Mouse (Mus musculus) C2C12 (cell line): ENCODE results near the gene Adrb1. TPM values are rescaled to one million over a fixed set of nuclear protein-coding genes. Genes with fewer than 3 reads are reported as not detected.

Source experiments
- H3K27me3 ChIP-seq: one replicate; pipeline ENCODE4 v1.6.1; 2011; ENCODE audit not compliant: control insufficient read depth, insufficient read depth, insufficient read length
- H3K36me3 ChIP-seq: one replicate; pipeline ENCODE4 v1.6.1; 2011; ENCODE audit not compliant: control insufficient read depth, insufficient read depth
- H3K4me3 ChIP-seq: one replicate; pipeline ENCODE4 v1.5.1; 2011; ENCODE audit warnings: mild to moderate bottlenecking, control low read depth; ENCODE audit not compliant: poor library complexity, insufficient read depth, severe bottlenecking
- H3K79me2 ChIP-seq: one replicate; pipeline ENCODE4 v1.6.1; 2011; ENCODE audit not compliant: control insufficient read depth, insufficient read depth
- H3K79me3 ChIP-seq: one replicate; pipeline ENCODE4 v1.6.1; 2011; ENCODE audit warnings: low read depth, control low read depth
- H3ac ChIP-seq: one replicate; pipeline ENCODE3; 2011; ENCODE audit warnings: low read depth; ENCODE audit not compliant: control insufficient read depth, insufficient read length
- CEBPB ChIP-seq: IDR thresholded peaks from one replicate; pipeline ENCODE4 v1.6.1; 2011; ENCODE audit warnings: low read depth, mild to moderate bottlenecking, control low read depth, moderate library complexity
- CTCF ChIP-seq: IDR thresholded peaks from one replicate; pipeline ENCODE4 v1.5.1; 2011; ENCODE audit not compliant: control insufficient read depth, insufficient read depth, insufficient read length
- FOSL1 ChIP-seq: IDR thresholded peaks from one replicate; pipeline ENCODE4 v1.8.0; 2011; ENCODE audit warnings: mild to moderate bottlenecking, low read length; ENCODE audit not compliant: poor library complexity, insufficient read depth, severe bottlenecking
- MAX ChIP-seq: IDR thresholded peaks from one replicate; pipeline ENCODE4 v1.6.1; 2011; ENCODE audit warnings: mild to moderate bottlenecking, control low read depth
- MYOD1 ChIP-seq: IDR thresholded peaks from one replicate; pipeline ENCODE4 v1.6.1; 2011; ENCODE audit warnings: low read depth; ENCODE audit not compliant: control insufficient read depth, insufficient read length
- MYOG ChIP-seq: IDR thresholded peaks from one replicate; pipeline ENCODE4 v1.6.1; 2011; ENCODE audit not compliant: control insufficient read depth, insufficient read length; ENCODE audit errors: extremely low read depth
- USF1 ChIP-seq: IDR thresholded peaks from one replicate; pipeline ENCODE4 v1.6.1; 2011; ENCODE audit warnings: low read depth, mild to moderate bottlenecking, control low read depth, moderate library complexity
- polyA plus RNA-seq: library from polyadenylated mRNA; unstranded; fragments of >200 nt; fragmentation: generic; extraction: Trizol; gene quantifications from one replicate; pipeline ENCODE4 v1.2.1, GENCODE M21; 2012; ENCODE audit warnings: missing spikeins

Adrb1 gene
- polyA plus RNA-seq, 1 experiment: 0.13 TPM

GRCm38 (mm10) chr19:56722291-56722707 is 300 bp downstream of the Adrb1 start:
- Histone ChIP-seq H3K79me2 (no peaks in the 10 kb centered on the region), H3K4me3 (no peak overlapping the region), H3K36me3 (no peaks in the 10 kb centered on the region), H3K27me3 (peaks cover 23% of the 10 kb centered on the region), H3K79me3 (no peaks in the 10 kb centered on the region), H3ac (no peak overlapping the region)
- TF ChIP-seq USF1 (no peak), MAX (no peak), MYOG (no peak), CTCF (no peak), CEBPB (no peak), MYOD1 (no peak), FOSL1 (no peak)

- H3K79me3 ChIP-seq: no peaks in the 10 kb centered on the region
- H3K4me3 ChIP-seq: no peak overlapping the region
- TF ChIP-seq FOSL1 (no peak), MYOD1 (no peak), CEBPB (no peak), USF1 (no peak), MAX (no peak), MYOG (no peak), CTCF (no peak)
- H3ac ChIP-seq: no peak overlapping the region
- no peaks in the 10 kb centered on the region for H3K36me3 ChIP-seq
- H3K27me3 ChIP-seq: peaks cover 23% of the 10 kb centered on the region
- no peaks in the 10 kb centered on the region for H3K79me2 ChIP-seq
Observed at GRCm38 (mm10) chr19:56722711-56723330, 822 bp downstream of the Adrb1 start.

GRCm38 (mm10) chr19:56723331-56724125 is 1.5 kb downstream of the Adrb1 start:
- no peak overlapping the region for H3K4me3 ChIP-seq
- TF ChIP-seq MYOD1: no peak
- TF ChIP-seq MAX: no peak
- TF ChIP-seq MYOG: no peak
- no peak for TF ChIP-seq CEBPB
- no peak for TF ChIP-seq CTCF
- TF ChIP-seq FOSL1: no peak
- no peak for TF ChIP-seq USF1
- peak overlapping the region; percentile 26 for H3ac ChIP-seq
- H3K27me3 ChIP-seq: peaks cover 23% of the 10 kb centered on the region
- H3K79me2 ChIP-seq: no peaks in the 10 kb centered on the region
- H3K36me3 ChIP-seq: no peaks in the 10 kb centered on the region
- H3K79me3 ChIP-seq: no peaks in the 10 kb centered on the region

GRCm38 (mm10) chr19:56724126-56724597 is 2.2 kb downstream of the Adrb1 start:
- H3K27me3 ChIP-seq: peaks cover 23% of the 10 kb centered on the region
- no peaks in the 10 kb centered on the region for H3K79me2 ChIP-seq
- H3K4me3 ChIP-seq: no peak overlapping the region
- no peaks in the 10 kb centered on the region for H3K79me3 ChIP-seq
- H3K36me3 ChIP-seq: no peaks in the 10 kb centered on the region
- no peak for TF ChIP-seq MAX
- TF ChIP-seq MYOD1: no peak
- TF ChIP-seq MYOG: no peak
- no peak for TF ChIP-seq USF1
- TF ChIP-seq CEBPB: no peak
- H3ac ChIP-seq: no peak overlapping the region

GRCm38 (mm10) chr19:56727170-56727877 is 5.3 kb downstream of the Adrb1 start:
- H3K79me2 ChIP-seq: no peaks in the 10 kb centered on the region
- no peak overlapping the region for H3ac ChIP-seq
- no peak overlapping the region for H3K4me3 ChIP-seq
- no peaks in the 10 kb centered on the region for H3K79me3 ChIP-seq
- TF ChIP-seq MAX: no peak
- TF ChIP-seq FOSL1: no peak
- no peak for TF ChIP-seq USF1
- TF ChIP-seq MYOD1: no peak
- no peak for TF ChIP-seq MYOG
- TF ChIP-seq CTCF: no peak
- TF ChIP-seq CEBPB: no peak
- H3K27me3 ChIP-seq: peaks cover 14% of the 10 kb centered on the region
- no peaks in the 10 kb centered on the region for H3K36me3 ChIP-seq
